Mouse (Mus musculus) CH12.LX (cell line): ENCODE measurements at regions not wholly inside any gene's neighbourhood (a gene's known extent, or its start where the extent isn't known, plus 50 kb on each side); places are given as distances from the start of the nearest gene placed in this dataset.

Experiments
- CHD2 ChIP-seq: IDR thresholded peaks from 2 replicates; pipeline ENCODE4 v1.6.1; 2011; ENCODE audit warnings: low read length, improper control_type of control experiment
- CTCF ChIP-seq, 2 experiments: IDR thresholded peaks in 1 of 2; conservative IDR thresholded peaks in 1 of 2; 2 replicates each; pipeline ENCODE4 v1.5.1; 2011 to 2012; ENCODE audit warnings: low read depth in 2 of 2, low read length in 2 of 2, improper control_type of control experiment in 1 of 2, inconsistent platforms in 1 of 2, mild to moderate bottlenecking in 1 of 2, moderate library complexity in 1 of 2
- EP300 ChIP-seq: IDR thresholded peaks from 2 replicates; pipeline ENCODE4 v1.6.1; 2011; ENCODE audit warnings: low read length, improper control_type of control experiment
- ETS1 ChIP-seq: conservative IDR thresholded peaks from 2 replicates; pipeline ENCODE4 v1.6.1; 2012; ENCODE audit warnings: low read depth, mild to moderate bottlenecking, inconsistent platforms, low read length, improper control_type of control experiment, moderate library complexity
- IRF4 ChIP-seq: IDR thresholded peaks from 2 replicates; pipeline ENCODE4 v1.6.1; 2014; ENCODE audit warnings: low read depth, mild to moderate bottlenecking, inconsistent platforms, low read length, improper control_type of control experiment
- POLR2A ChIP-seq: IDR thresholded peaks from 2 replicates; pipeline ENCODE4 v1.6.1; 2011; ENCODE audit warnings: low read depth, mild to moderate bottlenecking, improper control_type of control experiment, low read length
- POLR2AphosphoS2 ChIP-seq: IDR thresholded peaks from 2 replicates; pipeline ENCODE4 v1.6.1; 2011; ENCODE audit warnings: low read depth, low read length, improper control_type of control experiment
- TCF12 ChIP-seq: IDR thresholded peaks from 2 replicates; pipeline ENCODE4 v1.6.1; 2014; ENCODE audit warnings: low read depth, mild to moderate bottlenecking, inconsistent platforms, low read length, improper control_type of control experiment
- UBTF ChIP-seq: IDR thresholded peaks from 2 replicates; pipeline ENCODE4 v1.6.1; 2012; ENCODE audit warnings: low read depth, mild to moderate bottlenecking, inconsistent platforms, low read length, improper control_type of control experiment, moderate library complexity
- USF2 ChIP-seq: conservative IDR thresholded peaks from 2 replicates; pipeline ENCODE4 v1.6.1; 2011; ENCODE audit warnings: low read depth, low read length, improper control_type of control experiment

DNA sequence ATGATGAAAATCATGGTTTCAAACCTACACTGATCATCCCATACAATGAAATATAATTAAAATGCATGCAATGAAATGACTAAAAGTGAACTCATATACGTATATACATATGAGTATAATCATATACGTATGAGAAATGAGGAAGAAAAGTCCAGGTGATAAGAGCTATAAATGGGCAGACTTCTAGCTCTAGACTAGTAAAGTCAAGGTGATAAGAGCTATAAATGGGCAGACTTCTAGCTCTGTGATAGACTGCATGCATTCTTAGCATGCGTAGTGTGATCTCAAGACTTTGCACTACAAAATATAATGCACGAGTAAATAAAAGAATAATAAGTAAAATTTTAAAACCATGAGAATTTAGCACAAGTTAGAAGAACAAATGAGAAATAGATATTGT lies 606.2 kb upstream of the Gpc5 start:
- TF ChIP-seq POLR2AphosphoS2 (no peak), CTCF (conservative IDR thresholded peaks at IDR 0.05 in 1 of 2, IDR thresholded peaks at IDR 0.05 in 1 of 2; ENCODE audit: low read depth in 2 of 2, low read length in 2 of 2) (no peak), USF2 (no peak), ETS1 (no peak), UBTF (no peak), TCF12 (no peak), EP300 (no peak), IRF4 (no peak), POLR2A (no peak), CHD2 (no peak)
